Mouse (Mus musculus) heart, postnatal 25 days (tissue): ENCODE results near the gene Ptprq. TPM values are rescaled to one million over a fixed set of nuclear protein-coding genes. Genes with fewer than 3 reads are reported as not detected.

Source experiments
- DNase-seq: peaks from one replicate; pipeline ENCODE4 v3.0.0; 2022; ENCODE audit warnings: low spot score
- intact Hi-C: fragments of 180-260 bp; cut with DNase I; formaldehyde crosslinking; loops from one replicate; pipeline ENCODE4 v1.15.1; 2025
- microRNA-seq: library from miRNA; unstranded; fragments of <30 nt; microRNA quantifications from one replicate; pipeline ENCODE4 v1.2.0, GENCODE M21; 2022
- total RNA-seq, 2 experiments: library from RNA; stranded (reverse); gene quantifications; 2 replicates each; pipeline ENCODE4 v1.2.3; 2021

The Ptprq gene
- total RNA-seq, 2 experiments from 2014 or later = 0.06 TPM; not detected in 1

DNA sequence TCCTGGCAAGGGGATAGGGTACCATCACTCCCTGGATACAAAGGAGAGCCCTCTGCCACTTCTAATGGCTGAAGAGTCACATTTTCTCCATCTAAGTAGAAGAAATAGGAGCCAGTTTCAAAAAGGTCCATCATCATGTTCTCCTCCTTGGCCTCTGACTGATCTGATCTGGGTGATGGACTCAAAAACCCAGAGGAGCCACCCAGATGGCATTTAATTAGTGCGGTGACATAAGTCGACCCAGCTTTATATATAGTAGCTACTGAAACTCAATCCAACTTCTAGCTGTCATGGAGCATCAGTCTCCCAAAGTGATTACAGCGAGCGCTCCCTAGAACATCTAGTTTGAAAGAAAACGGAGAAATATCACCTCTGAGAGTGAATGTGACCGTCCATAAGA is 225.3 kb downstream of the Ptprq start, which contains the start of gene Myf6:
Myf6 (minus strand) TSS at position 170 of the 400 bp plus-strand sequence.
- no peak for DNase-seq
- intact Hi-C loops = no loop called here

DNA sequence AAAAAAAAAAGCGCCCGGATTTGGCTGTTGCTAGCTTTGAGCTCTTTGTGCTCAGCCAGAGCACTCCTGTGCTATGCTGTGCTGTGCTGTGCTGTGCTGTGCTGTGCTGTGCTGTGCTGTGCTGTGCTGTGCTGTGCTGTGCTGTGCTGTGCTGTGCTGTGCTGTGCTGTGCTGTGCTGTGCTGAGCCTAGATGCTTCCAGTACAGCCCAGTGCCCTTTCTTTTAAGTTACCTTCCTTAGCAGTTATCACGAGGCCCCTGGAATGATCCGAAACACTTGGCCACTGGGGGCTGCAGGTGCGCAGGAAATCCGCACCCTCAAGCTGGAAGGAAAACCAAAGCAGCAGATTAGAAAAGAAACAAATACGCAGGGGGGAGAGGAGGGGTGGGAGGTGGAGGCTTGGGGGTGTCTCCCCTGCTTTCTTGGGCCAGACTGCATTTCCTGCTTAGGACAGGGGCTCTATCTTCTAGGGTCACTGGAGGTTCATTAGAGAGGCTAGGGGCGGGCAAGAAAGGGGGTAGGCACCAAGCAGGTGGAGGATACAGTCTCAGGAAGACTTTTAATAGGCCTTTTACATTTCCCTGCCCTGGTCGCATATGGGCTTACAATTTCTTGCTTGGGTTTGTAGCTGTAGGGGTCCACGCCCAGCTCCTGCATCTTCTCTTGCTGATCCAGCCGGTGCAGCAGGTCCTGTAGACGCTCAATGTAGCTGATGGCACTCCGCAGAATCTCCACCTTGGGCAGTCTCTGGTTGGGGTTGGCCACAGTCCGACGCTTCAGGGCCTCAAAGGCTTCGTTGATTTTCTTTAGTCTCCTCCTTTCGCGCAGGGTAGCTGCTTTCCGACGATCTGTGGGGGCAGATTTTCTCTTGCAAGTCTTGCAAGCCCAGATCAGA is 226.0 kb downstream of the Ptprq start:
- no peak for DNase-seq
- intact Hi-C loops = no loop called here

DNA sequence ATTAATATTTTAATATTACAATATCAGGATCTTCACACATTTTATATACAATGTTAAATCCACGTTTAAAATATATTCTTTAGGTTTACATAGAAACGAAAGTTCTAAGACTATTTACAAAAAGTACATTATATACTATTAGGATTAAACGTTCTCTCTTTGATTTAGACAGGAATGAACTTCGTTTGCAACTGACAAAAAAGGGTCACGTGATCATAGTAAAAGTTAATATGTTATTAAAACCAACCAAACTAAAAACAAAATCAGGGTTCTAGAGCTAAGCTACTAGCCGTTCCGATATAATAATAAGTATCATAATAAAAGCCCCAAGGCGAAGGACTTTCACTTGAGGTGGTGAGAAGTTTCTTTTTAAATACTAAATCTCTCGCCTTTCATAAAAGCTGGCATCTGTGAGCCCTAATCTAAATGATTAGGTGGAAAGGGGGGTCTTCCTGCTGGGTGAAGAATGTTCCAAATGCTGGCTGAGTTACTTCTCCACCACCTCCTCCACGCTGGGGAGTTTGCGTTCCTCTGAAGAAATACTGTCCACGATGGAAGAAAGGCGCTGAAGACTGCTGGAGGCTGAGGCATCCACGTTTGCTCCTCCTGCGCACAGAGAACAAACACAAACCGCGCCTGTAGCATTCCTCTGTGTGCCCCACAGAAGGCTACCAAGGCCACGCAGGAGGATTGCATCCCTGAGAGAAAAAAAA is 226.8 kb downstream of the Ptprq start:
- intact Hi-C loops = no loop called here
- no peak for DNase-seq

DNA sequence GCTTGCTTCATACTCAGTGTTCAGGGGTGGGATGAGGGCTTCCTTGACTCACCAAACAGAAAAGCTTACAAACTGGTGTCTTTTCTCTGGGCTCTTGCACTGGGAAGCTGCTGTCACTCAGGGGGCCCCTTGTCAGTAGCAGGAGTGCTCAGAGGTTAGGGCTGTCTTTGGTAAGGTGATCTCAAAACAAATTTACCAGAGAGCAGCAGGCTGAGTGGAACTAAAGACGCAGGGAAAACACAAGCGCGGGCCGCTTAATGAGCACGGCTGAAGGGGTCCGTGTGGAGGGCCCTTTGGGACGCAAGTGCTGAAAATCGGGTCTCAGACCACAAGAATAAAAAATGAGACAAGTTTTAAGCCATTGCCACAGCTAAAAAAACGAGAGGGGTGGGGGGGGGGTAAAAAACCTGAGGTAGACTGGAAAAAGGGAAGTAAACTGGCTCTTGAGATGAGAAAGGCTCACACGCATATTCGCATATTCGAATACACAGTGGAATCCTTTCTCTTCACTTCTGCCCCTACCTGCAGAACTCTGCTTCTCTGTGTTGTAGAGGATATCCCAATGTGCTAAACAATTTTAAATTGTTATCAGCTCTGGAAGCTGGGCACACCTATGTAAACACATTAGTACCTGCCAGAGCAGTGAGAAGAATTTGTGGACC is 231.1 kb downstream of the Ptprq start:
- DNase-seq = no peak
- intact Hi-C loops = no loop called here

DNA sequence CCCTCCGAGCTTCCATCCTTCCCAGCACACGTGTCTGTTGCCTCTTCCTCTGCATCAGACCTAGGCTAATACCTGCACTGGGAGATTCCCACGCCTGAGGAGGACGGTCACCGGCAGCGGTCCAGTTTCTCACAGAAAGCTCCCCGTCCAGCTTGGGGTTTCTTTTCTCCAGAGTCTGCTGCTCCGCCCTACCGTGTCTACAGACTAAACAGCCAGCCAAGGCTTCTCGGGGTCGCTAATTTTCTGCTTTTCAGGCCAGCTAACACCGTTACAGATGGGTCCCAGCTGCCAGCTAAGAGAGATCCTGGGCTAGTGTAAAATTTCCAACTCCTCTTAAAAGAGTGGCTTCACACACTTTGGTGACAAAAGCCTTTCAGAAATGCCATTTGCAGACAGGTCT is 233.1 kb downstream of the Ptprq start:
- intact Hi-C loops = no loop called here

DNA sequence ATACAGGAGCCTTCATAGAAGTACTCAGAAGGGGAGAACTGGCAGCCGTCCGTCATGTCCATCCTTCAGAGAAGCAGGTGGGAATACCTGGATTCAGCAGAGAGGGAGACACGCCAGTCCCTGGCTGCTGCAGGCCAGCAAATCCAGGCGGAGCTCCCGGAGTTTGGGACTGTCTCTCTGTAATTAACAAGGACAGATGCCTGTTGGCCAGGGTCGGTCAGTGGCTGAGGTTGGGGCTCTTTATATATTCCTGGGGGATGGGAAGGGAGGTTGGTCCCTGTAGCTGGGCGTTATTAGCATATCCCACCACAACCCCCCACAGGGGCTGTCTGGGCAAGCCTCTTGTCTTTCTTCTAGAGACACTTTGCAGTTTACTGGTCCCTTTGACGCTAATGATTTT is 234.0 kb downstream of the Ptprq start, which contains the start of gene Myf5:
Myf5 (minus strand) TSS at position 265 of the 400 bp plus-strand sequence.
- no peak for DNase-seq
- intact Hi-C loops = no loop called here

More for the DNA sequence above, 233.1 kb downstream of the Ptprq start:
- no peak for DNase-seq

DNA sequence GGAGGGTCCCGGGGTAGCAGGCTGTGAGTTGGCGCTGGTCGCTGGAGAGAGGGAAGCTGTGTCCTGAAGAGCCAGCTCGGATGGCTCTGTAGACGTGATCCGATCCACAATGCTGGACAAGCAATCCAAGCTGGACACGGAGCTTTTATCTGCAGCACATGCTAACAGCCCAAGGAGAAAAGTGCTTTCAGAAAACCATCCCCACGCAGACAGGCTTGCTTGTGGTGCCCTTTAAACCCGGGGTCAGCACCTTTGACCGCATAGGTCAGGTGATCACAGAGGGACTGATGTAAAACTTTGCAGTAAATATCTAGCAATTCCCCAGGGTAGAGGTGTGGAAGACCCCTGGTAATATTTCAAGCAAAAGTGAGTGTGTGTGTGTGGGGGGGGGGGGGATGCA is 235.8 kb downstream of the Ptprq start:
- DNase-seq = no peak
- intact Hi-C loops = no loop called here

DNA sequence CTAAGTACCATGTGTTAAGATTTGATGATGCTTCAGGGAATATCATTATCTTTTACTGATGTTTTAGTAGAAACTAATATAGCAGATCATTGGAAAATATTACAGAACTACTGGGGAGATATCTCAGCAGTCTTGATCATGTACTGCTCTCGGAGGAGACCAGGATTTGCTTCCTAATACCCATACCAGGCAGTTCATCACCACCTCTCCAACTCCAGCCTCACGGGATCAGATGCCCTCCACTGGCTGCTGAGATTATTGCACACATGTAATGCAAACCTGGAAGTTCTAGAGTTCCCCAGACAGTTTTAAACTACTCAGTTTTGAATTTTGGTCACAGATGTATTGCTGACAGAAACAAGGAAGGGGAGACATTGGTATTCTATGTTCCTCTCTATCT is 246.4 kb downstream of the Ptprq start:
- intact Hi-C loops = no loop called here
- no peak for DNase-seq

DNA sequence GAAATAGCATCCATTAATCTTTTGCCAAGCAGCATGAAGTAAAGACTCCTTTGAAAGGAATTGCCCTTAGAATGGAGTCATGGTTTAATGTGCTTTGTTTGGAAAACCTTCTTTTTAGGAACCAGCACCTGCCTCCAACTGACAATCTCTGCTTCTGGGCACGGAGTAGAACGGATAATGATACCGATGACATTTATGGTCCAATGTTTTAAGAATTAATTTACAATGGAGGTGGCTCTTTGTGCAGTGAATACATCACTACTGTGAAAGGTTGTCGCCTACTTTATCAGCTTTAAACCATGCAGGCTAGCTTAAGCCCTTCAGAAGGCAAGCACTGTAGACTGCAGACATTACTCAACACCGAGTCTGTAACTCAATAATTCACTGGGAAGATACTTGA is 248.1 kb downstream of the Ptprq start:
- DNase-seq = no peak
- intact Hi-C loops = no loop called here

DNA sequence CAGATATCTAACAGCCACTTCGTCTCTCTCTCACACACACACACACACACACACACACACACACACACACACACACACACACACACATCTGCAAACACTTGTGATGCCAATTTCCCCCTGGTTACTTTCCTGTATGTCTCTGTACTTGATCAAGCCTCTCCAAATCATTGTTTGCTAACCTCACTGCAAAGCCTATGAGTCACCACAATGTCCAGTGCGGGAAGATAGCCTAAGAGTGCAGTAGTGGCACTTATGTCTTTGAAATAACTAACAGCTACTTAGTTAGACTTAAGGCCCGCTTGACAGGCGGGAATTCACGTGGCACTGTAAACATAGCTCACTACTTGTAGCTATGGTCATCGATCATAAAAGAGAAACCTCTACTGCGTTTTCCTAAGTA is 252.0 kb downstream of the Ptprq start:
- no peak for DNase-seq
- intact Hi-C loops = no loop called here

Small RNA genes lying within 50 kb of the gene (microRNA-seq; reads per million reads assigned to microRNA genes)
- not detected for gene Gm44403

Other genes starting within 250 kb of the Ptprq start
- gene Myf5, start 233.9 kb downstream of the Ptprq start, total RNA-seq = not detected
- not detected for gene Myf6, start 225.3 kb downstream of the Ptprq start, total RNA-seq
- gene Otogl, start 192.1 kb upstream of the Ptprq start, total RNA-seq = under 1 TPM; 0.03 to 0.05 TPM